Mouse (Mus musculus) mouse trophoblast stem cell (cell line): ENCODE measurements around the gene Zmiz1.

Experiments used
- in situ Hi-C, 2 experiments: fragments of 300-500 bp; cut with MseI, MboI; formaldehyde crosslinking; loops; 2 replicates in 1 of 2; 3 replicates in 1 of 2; pipeline ENCODE4 v1.15.1; 2025

The Zmiz1 gene

GRCm38 (mm10) chr14:25686216-25686945, 227.4 kb downstream of the Zmiz1 start:
- in situ Hi-C loops = no loop called here

- in situ Hi-C loops = no loop called here
These were observed 228.3 kb downstream of the Zmiz1 start for GRCm38 (mm10) chr14:25686983-25687901.

- in situ Hi-C loops = no loop called here
These were observed 234.4 kb downstream of the Zmiz1 start for GRCm38 (mm10) chr14:25693271-25693887.

GRCm38 (mm10) chr14:25693888-25694568, 235.0 kb downstream of the Zmiz1 start, which contains the start of gene Ppif:
TSS of gene Ppif (plus strand) at chr14:25694154.
- in situ Hi-C loops = no loop called here

GRCm38 (mm10) chr14:25694569-25694897, 235.5 kb downstream of the Zmiz1 start:
- in situ Hi-C loops = no loop called here

GRCm38 (mm10) chr14:25695059-25695458, 236.1 kb downstream of the Zmiz1 start:
- in situ Hi-C loops = no loop called here

GRCm38 (mm10) chr14:25696356-25696755, 237.4 kb downstream of the Zmiz1 start:
- in situ Hi-C loops = no loop called here

GRCm38 (mm10) chr14:25701986-25702385, 243.0 kb downstream of the Zmiz1 start:
- in situ Hi-C loops = no loop called here

- in situ Hi-C loops = no loop called here
These were observed 248.8 kb downstream of the Zmiz1 start for GRCm38 (mm10) chr14:25707691-25708181.

GRCm38 (mm10) chr14:25708451-25708850, 249.5 kb downstream of the Zmiz1 start:
- in situ Hi-C loops = no loop called here

GRCm38 (mm10) chr14:25708917-25709316, 249.9 kb downstream of the Zmiz1 start:
- in situ Hi-C loops = no loop called here

GRCm38 (mm10) chr14:25710073-25710472, 251.1 kb downstream of the Zmiz1 start:
- in situ Hi-C loops = loop anchor here in 1 of 2 experiments (10.0 kb wide), 1 partner anchor 95 kb away; no protein-coding TSS in a partner anchor

GRCm38 (mm10) chr14:25710681-25711080, 251.7 kb downstream of the Zmiz1 start:
- in situ Hi-C loops = loop anchor here in 1 of 2 experiments (10.0 kb wide), 1 partner anchor 94 kb away; no protein-coding TSS in a partner anchor

- in situ Hi-C loops = loop anchor here in 1 of 2 experiments (10.0 kb wide), 1 partner anchor 94 kb away; no protein-coding TSS in a partner anchor
These were observed 252.2 kb downstream of the Zmiz1 start for GRCm38 (mm10) chr14:25711177-25711576.

- in situ Hi-C loops = loop anchor here in 1 of 2 experiments (10.0 kb wide), 1 partner anchor 93 kb away; no protein-coding TSS in a partner anchor
These were observed 252.6 kb downstream of the Zmiz1 start for GRCm38 (mm10) chr14:25711602-25712001.

- in situ Hi-C loops = loop anchor here in 1 of 2 experiments (10.0 kb wide), 1 partner anchor 91 kb away; no protein-coding TSS in a partner anchor
These were observed 254.5 kb downstream of the Zmiz1 start for GRCm38 (mm10) chr14:25713443-25713842.
